Mouse (Mus musculus): Measurements from ENCODE around the gene Denr. TPM values are rescaled to one million over a fixed set of nuclear protein-coding genes. Genes with fewer than 3 reads are reported as not detected.

Denr gene
- polyA plus RNA-seq, 1 experiment from 2014 or later, result 177 TPM

- no peak for DNase-seq (ENCODE audit: extremely low spot score, low spot score)
- Histone ChIP-seq H3K4me3 (no peak overlapping the region), H3K36me3 (replicated peaks) (no peaks in the 10 kb centered on the region), H3K27me3 (ENCODE audit: poor library complexity, severe bottlenecking) (no peaks in the 10 kb centered on the region), H3K4me1 (peaks cover 5% of the 10 kb centered on the region; the same call in 1 of the 2 replicates), H3K27ac (no peak overlapping the region), H3K9me3 (no peaks in the 10 kb centered on the region)
- 78% methylated on average over 3 of the region's 3 CpGs for WGBS
These were observed 52.0 kb downstream of the Denr start for GRCm38 (mm10) chr5:123959018-123959417.

- Histone ChIP-seq H3K4me1 (peaks cover 5% of the 10 kb centered on the region; the same call in 1 of the 2 replicates), H3K27me3 (ENCODE audit: poor library complexity, severe bottlenecking) (no peaks in the 10 kb centered on the region), H3K9me3 (no peaks in the 10 kb centered on the region), H3K27ac (no peak overlapping the region), H3K4me3 (no peak overlapping the region), H3K36me3 (replicated peaks) (no peaks in the 10 kb centered on the region)
- no peak for DNase-seq (ENCODE audit: extremely low spot score, low spot score)
- WGBS, result 85% methylated on average over 8 of the region's 8 CpGs
These were observed 53.2 kb downstream of the Denr start for GRCm38 (mm10) chr5:123960129-123960528.

GRCm38 (mm10) chr5:123961046-123961445 is 54.1 kb downstream of the Denr start:
- 90% methylated on average over 12 of the region's 12 CpGs for WGBS
- H3K4me1 ChIP-seq, result peaks cover 5% of the 10 kb centered on the region; the same call in 1 of the 2 replicates
- no peaks in the 10 kb centered on the region for H3K36me3 ChIP-seq (replicated peaks)
- no peak overlapping the region for H3K4me3 ChIP-seq
- no peak for DNase-seq (ENCODE audit: extremely low spot score, low spot score)
- H3K9me3 ChIP-seq, result no peaks in the 10 kb centered on the region
- H3K27ac ChIP-seq, result no peak overlapping the region
- no peaks in the 10 kb centered on the region for H3K27me3 ChIP-seq (ENCODE audit: poor library complexity, severe bottlenecking)

- Histone ChIP-seq H3K4me1 (no peaks in the 10 kb centered on the region), H3K4me3 (no peak overlapping the region), H3K27me3 (ENCODE audit: poor library complexity, severe bottlenecking) (no peaks in the 10 kb centered on the region), H3K9me3 (no peaks in the 10 kb centered on the region), H3K36me3 (replicated peaks) (no peaks in the 10 kb centered on the region), H3K27ac (no peak overlapping the region)
- DNase-seq (ENCODE audit: extremely low spot score, low spot score), result no peak
- WGBS, result 94% methylated on average over 4 of the region's 4 CpGs
These were observed 57.2 kb downstream of the Denr start for GRCm38 (mm10) chr5:123964208-123964607.

- no peaks in the 10 kb centered on the region for H3K36me3 ChIP-seq (replicated peaks)
- no peak for DNase-seq (ENCODE audit: extremely low spot score, low spot score)
- 90% methylated on average over 2 of the region's 2 CpGs for WGBS
These were observed 59.8 kb downstream of the Denr start for GRCm38 (mm10) chr5:123966759-123967158.

GRCm38 (mm10) chr5:123968468-123968867 is 61.5 kb downstream of the Denr start:
- no peak for DNase-seq (ENCODE audit: extremely low spot score, low spot score)
- Histone ChIP-seq H3K27me3 (ENCODE audit: poor library complexity, severe bottlenecking) (peaks cover 18% of the 10 kb centered on the region), H3K9me3 (no peaks in the 10 kb centered on the region), H3K4me3 (no peak overlapping the region), H3K4me1 (peaks cover 5% of the 10 kb centered on the region), H3K27ac (no peak overlapping the region), H3K36me3 (replicated peaks) (no peaks in the 10 kb centered on the region)
- WGBS, result 96% methylated on average over 5 of the region's 5 CpGs

More at GRCm38 (mm10) chr5:123966759-123967158, 59.8 kb downstream of the Denr start:
- H3K27me3 ChIP-seq (ENCODE audit: poor library complexity, severe bottlenecking), result 0 out of 2 replicates have a peak, but pooled peaks cover 2% of the 10 kb centered on the region
- H3K9me3 ChIP-seq, result no peaks in the 10 kb centered on the region
- H3K27ac ChIP-seq, result no peak overlapping the region
- H3K4me3 ChIP-seq, result no peak overlapping the region
- H3K4me1 ChIP-seq, result no peaks in the 10 kb centered on the region

GRCm38 (mm10) chr5:123969216-123969615 is 62.2 kb downstream of the Denr start:
- Histone ChIP-seq H3K27ac (no peak overlapping the region), H3K36me3 (replicated peaks) (no peaks in the 10 kb centered on the region), H3K9me3 (no peaks in the 10 kb centered on the region), H3K4me1 (peaks cover 12% of the 10 kb centered on the region), H3K4me3 (no peak overlapping the region), H3K27me3 (ENCODE audit: poor library complexity, severe bottlenecking) (peaks cover 20% of the 10 kb centered on the region)
- DNase-seq (ENCODE audit: extremely low spot score, low spot score), result no peak
- WGBS, result 79% methylated on average over 8 of the region's 8 CpGs

GRCm38 (mm10) chr5:123970576-123970975 is 63.6 kb downstream of the Denr start:
- peaks cover 33% of the 10 kb centered on the region for H3K27me3 ChIP-seq (ENCODE audit: poor library complexity, severe bottlenecking)
- no peak for DNase-seq (ENCODE audit: extremely low spot score, low spot score)
- H3K9me3 ChIP-seq, result no peaks in the 10 kb centered on the region
- H3K36me3 ChIP-seq (replicated peaks), result no peaks in the 10 kb centered on the region
- WGBS, result 88% methylated on average over 4 of the region's 4 CpGs
- H3K27ac ChIP-seq, result no peak overlapping the region
- H3K4me1 ChIP-seq, result peaks cover 19% of the 10 kb centered on the region
- H3K4me3 ChIP-seq, result no peak overlapping the region

GRCm38 (mm10) chr5:123972453-123972852 is 65.5 kb downstream of the Denr start:
- no peak for DNase-seq (ENCODE audit: extremely low spot score, low spot score)
- Histone ChIP-seq H3K27me3 (ENCODE audit: poor library complexity, severe bottlenecking) (peaks cover 46% of the 10 kb centered on the region), H3K9me3 (no peaks in the 10 kb centered on the region), H3K27ac (no peak overlapping the region), H3K4me1 (peaks cover 35% of the 10 kb centered on the region), H3K4me3 (no peak overlapping the region), H3K36me3 (replicated peaks) (no peaks in the 10 kb centered on the region)
- WGBS, result 78% methylated on average over 6 of the region's 6 CpGs

GRCm38 (mm10) chr5:123973299-123974178 is 66.6 kb downstream of the Denr start, which contains the start of gene Hip1r:
Gene Hip1r (plus strand): TSS chr5:123973628.
- under 1% methylated on average over 106 of the region's 106 CpGs for WGBS
- peak; percentile 58 for DNase-seq (ENCODE audit: extremely low spot score, low spot score)
- Histone ChIP-seq H3K36me3 (replicated peaks) (no peaks in the 10 kb centered on the region), H3K4me1 (peaks cover 39% of the 10 kb centered on the region), H3K27ac (peak within 1 kb of the TSS; percentile 82), H3K4me3 (peak within 1 kb of the TSS; percentile 78), H3K27me3 (ENCODE audit: poor library complexity, severe bottlenecking) (peaks cover 46% of the 10 kb centered on the region), H3K9me3 (no peaks in the 10 kb centered on the region)

- peak overlapping the region; percentile 82 for H3K27ac ChIP-seq
- DNase-seq (ENCODE audit: extremely low spot score, low spot score), result no peak
- under 1% methylated on average over 14 of the region's 14 CpGs for WGBS
- peaks cover 46% of the 10 kb centered on the region for H3K27me3 ChIP-seq (ENCODE audit: poor library complexity, severe bottlenecking)
- peaks cover 39% of the 10 kb centered on the region for H3K4me1 ChIP-seq
- no peaks in the 10 kb centered on the region for H3K36me3 ChIP-seq (replicated peaks)
- no peaks in the 10 kb centered on the region for H3K9me3 ChIP-seq
- peak overlapping the region; percentile 78 for H3K4me3 ChIP-seq
These were observed 67.2 kb downstream of the Denr start for GRCm38 (mm10) chr5:123974179-123974485.

- Histone ChIP-seq H3K36me3 (replicated peaks) (no peaks in the 10 kb centered on the region), H3K9me3 (no peaks in the 10 kb centered on the region), H3K4me3 (peak overlapping the region; percentile 78), H3K4me1 (peaks cover 42% of the 10 kb centered on the region), H3K27me3 (ENCODE audit: poor library complexity, severe bottlenecking) (peaks cover 46% of the 10 kb centered on the region), H3K27ac (no peak overlapping the region)
- WGBS, result 41% methylated on average over 11 of the region's 11 CpGs
- DNase-seq (ENCODE audit: extremely low spot score, low spot score), result no peak
These were observed 67.7 kb downstream of the Denr start for GRCm38 (mm10) chr5:123974616-123975111.

- Histone ChIP-seq H3K36me3 (replicated peaks) (no peaks in the 10 kb centered on the region), H3K9me3 (no peaks in the 10 kb centered on the region), H3K27ac (no peak overlapping the region), H3K4me1 (peaks cover 42% of the 10 kb centered on the region), H3K27me3 (ENCODE audit: poor library complexity, severe bottlenecking) (peaks cover 46% of the 10 kb centered on the region), H3K4me3 (no peak overlapping the region)
- WGBS, result 85% methylated on average over 6 of the region's 6 CpGs
- no peak for DNase-seq (ENCODE audit: extremely low spot score, low spot score)
These were observed 68.7 kb downstream of the Denr start for GRCm38 (mm10) chr5:123975668-123976180.

All from forebrain, embryonic 10.5 days (tissue).